Mouse (Mus musculus): ENCODE measurements around the gene Snx22.

DNA sequence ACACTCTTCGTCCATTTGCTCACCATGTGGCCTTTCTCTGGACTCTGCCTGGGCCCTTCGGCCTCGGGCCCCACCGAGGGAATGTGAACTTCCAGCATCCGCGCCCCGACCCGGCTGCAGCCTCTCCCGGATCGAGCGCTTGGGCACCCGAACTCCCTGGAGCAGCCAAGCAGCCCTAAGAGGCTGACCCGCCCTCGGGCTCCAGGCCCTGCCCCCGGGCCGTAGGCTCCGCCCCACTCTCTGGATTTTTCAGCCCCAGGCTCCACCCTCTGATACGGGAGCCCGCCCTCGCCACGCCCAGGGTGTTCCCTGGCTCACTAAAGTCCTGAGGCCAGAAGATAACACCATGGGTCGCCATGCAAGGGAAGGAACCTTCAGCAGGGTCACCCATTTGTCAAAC, at the start of gene Snx22:
- TF ChIP-seq POLR2A (IDR thresholded peaks at IDR 0.05; ENCODE audit: insufficient read depth, low read length) (no peak), CTCF (IDR thresholded peaks at IDR 0.05; ENCODE audit: low read depth, low read length) (no peak)

Data from ES-Bruce4 (cell line).